Mouse (Mus musculus) lung, embryonic 15.5 days (tissue): ENCODE measurements around the gene Tdrkh. TPM values are rescaled to one million over a fixed set of nuclear protein-coding genes. Genes with fewer than 3 reads are reported as not detected.
A peak's percentile ranks its signal among the peaks of the same experiment; 100 is the strongest.

ENCODE experiments used
- ATAC-seq: fragments of 200-750 bp; cut with Nextera tagmentation; 2 replicates; pipeline ENCODE4 v1.8.0; 2017; ENCODE audit warnings: moderate number of reproducible peaks, borderline replicate concordance; ENCODE audit not compliant: low FRiP score, low TSS enrichment; ENCODE audit errors: extremely low read depth
- H3K27ac ChIP-seq: fragments of 300-500 bp; sonication (generic); 2 replicates; pipeline ENCODE4 v1.5.1; 2015; ENCODE audit warnings: moderate library complexity, mild to moderate bottlenecking, inconsistent platforms
- H3K27me3 ChIP-seq: fragments of 300-500 bp; sonication (generic); 2 replicates; pipeline ENCODE4 v1.6.1; 2015; ENCODE audit warnings: inconsistent platforms
- H3K36me3 ChIP-seq: fragments of 300-500 bp; sonication (generic); 2 replicates; pipeline ENCODE4 v1.6.1; 2015; ENCODE audit warnings: inconsistent platforms
- H3K4me1 ChIP-seq: fragments of 300-500 bp; sonication (generic); 2 replicates; pipeline ENCODE4 v1.6.1; 2015; ENCODE audit warnings: inconsistent platforms
- H3K4me2 ChIP-seq: fragments of 300-500 bp; sonication (generic); 2 replicates; pipeline ENCODE4 v1.6.1; 2015; ENCODE audit warnings: inconsistent platforms, mild to moderate bottlenecking, moderate library complexity
- H3K4me3 ChIP-seq: fragments of 300-500 bp; sonication (generic); 2 replicates; pipeline ENCODE4 v1.5.1; 2015; ENCODE audit warnings: mild to moderate bottlenecking, inconsistent platforms
- H3K9ac ChIP-seq: fragments of 300-500 bp; sonication (generic); 2 replicates; pipeline ENCODE4 v1.6.1; 2015; ENCODE audit warnings: inconsistent platforms
- H3K9me3 ChIP-seq: fragments of 300-500 bp; sonication (generic); 2 replicates; pipeline ENCODE4 v1.6.1; 2016; ENCODE audit warnings: inconsistent platforms
- WGBS: fragments of 180-500 bp; shearing (Covaris S2); methylation state at CpG from one replicate; pipeline ENCODE4 v1.1.7; 2015; 5-methylcytosine and 5-hydroxymethylcytosine counted together
- polyA plus RNA-seq: library from polyadenylated mRNA; unstranded; fragments of >200 nt; fragmentation: Nextera tagmentation; extraction: Ambion mirVana; gene quantifications from 2 replicates; pipeline ENCODE4 v1.2.1, GENCODE M21; 2015

The Tdrkh gene
- polyA plus RNA-seq, 1 experiment from 2014 or later, result 11.7 TPM

DNA sequence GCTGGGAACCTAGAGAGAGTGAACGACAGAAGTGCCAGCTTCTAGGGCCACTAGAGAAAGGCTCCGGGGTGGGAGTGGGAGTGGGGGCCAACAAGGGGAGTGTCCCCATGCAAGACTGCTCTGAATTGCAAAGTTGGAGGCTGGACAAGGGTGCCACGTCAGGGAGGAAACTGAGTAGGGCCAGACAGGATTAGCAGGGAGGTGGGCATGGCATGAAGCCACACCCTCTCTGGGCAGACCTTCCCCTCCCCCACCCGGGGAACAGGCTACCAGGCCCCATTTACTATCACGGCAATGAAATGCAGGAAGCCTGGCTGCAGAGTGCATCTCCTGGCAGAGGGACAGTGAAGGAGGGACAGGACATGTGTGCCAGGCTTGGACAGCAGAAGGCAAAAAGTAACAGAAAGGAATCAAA lies 39.5 kb upstream of the Tdrkh start:
- Histone ChIP-seq H3K9ac (0 out of 2 replicates have a peak overlapping the region, but pooled peaks have one; percentile 13), H3K4me1 (peaks cover 25% of the 10 kb centered on the region), H3K4me3 (peak overlapping the region; percentile 32), H3K27me3 (no peaks in the 10 kb centered on the region), H3K36me3 (no peaks in the 10 kb centered on the region), H3K27ac (peak overlapping the region; percentile 88), H3K4me2 (peak overlapping the region; percentile 53), H3K9me3 (no peaks in the 10 kb centered on the region)
- peak; percentile 62 for ATAC-seq
- whole genome bisulfite sequencing, result 3% methylated on average over 4 of the region's 5 CpGs

DNA sequence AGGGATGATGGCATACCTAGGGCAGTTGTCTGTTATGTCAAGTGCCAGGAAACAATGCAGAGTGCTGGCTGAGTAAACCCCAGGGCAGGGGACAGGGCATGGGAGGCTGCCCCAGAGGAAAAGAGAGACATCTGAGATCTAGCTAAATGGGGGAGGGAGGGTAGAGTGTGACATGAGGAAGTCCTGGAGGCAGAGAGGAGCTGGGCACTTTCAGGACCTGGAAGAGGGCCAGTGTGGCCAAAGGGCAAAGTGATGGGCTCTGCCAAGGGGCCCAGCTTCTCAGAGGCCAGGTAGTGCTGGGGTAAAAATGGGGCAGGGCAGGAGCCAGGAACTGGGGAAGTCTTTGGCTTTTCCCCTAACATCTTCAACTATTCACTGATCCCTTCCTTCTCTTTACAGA lies 38.4 kb upstream of the Tdrkh start:
- Histone ChIP-seq H3K9ac (no peak overlapping the region), H3K4me1 (peaks cover 25% of the 10 kb centered on the region), H3K4me2 (no peak overlapping the region), H3K9me3 (no peaks in the 10 kb centered on the region), H3K27me3 (no peaks in the 10 kb centered on the region), H3K4me3 (no peak overlapping the region), H3K36me3 (no peaks in the 10 kb centered on the region), H3K27ac (no peak overlapping the region)
- ATAC-seq, result no peak

DNA sequence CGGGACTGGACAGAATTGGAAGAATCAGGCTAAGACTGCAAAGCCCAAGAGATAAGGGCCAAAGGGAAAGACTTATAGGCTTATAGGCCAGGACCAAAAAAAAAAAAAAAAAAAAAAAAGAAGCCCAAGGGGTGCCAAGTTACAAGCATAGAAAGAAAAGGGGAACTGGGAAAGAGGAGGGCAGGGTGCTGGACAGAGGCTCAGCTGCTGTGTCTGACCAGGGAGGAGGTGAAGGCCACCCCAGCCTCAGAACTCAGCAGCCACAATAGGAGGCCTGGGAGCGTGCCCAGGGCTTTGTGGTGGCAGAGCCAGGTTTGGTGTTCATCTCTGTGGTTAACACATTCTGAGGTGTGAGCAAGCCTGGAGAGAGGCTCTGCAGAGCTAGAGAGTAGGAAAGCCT lies 37.9 kb upstream of the Tdrkh start:
- no peaks in the 10 kb centered on the region for H3K36me3 ChIP-seq
- no peaks in the 10 kb centered on the region for H3K27me3 ChIP-seq
- no peak overlapping the region for H3K4me3 ChIP-seq
- H3K27ac ChIP-seq, result no peak overlapping the region
- no peak for ATAC-seq
- no peaks in the 10 kb centered on the region for H3K9me3 ChIP-seq
- no peak overlapping the region for H3K4me2 ChIP-seq
- H3K9ac ChIP-seq, result no peak overlapping the region
- H3K4me1 ChIP-seq, result peaks cover 25% of the 10 kb centered on the region
- 69% methylated on average over 2 of the region's 2 CpGs for WGBS

DNA sequence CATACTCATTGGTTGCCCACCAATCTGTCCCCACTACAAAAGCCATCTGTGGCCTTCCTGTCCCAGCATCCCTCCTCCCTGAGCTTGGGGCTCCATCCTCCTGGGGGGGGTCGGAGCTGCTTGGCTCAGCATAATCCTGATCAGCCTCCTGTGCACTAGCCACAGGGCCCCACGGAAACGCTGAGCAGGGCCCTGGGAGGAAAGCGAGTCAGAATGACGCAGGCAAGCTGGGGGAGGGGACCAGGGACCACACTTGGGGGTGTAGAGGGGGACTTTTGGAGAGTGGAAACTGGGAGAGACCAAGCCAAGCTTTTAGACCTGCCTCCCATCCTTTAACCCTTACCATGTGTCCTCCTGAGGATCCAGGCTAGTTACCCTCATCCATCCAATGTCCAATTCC lies 37.2 kb upstream of the Tdrkh start:
- Histone ChIP-seq H3K4me1 (peaks cover 25% of the 10 kb centered on the region), H3K9me3 (no peaks in the 10 kb centered on the region), H3K27ac (no peak overlapping the region), H3K9ac (no peak overlapping the region), H3K4me3 (no peak overlapping the region), H3K27me3 (no peaks in the 10 kb centered on the region), H3K4me2 (no peak overlapping the region), H3K36me3 (no peaks in the 10 kb centered on the region)
- 52% methylated on average over 5 of the region's 5 CpGs for WGBS
- no peak for ATAC-seq

DNA sequence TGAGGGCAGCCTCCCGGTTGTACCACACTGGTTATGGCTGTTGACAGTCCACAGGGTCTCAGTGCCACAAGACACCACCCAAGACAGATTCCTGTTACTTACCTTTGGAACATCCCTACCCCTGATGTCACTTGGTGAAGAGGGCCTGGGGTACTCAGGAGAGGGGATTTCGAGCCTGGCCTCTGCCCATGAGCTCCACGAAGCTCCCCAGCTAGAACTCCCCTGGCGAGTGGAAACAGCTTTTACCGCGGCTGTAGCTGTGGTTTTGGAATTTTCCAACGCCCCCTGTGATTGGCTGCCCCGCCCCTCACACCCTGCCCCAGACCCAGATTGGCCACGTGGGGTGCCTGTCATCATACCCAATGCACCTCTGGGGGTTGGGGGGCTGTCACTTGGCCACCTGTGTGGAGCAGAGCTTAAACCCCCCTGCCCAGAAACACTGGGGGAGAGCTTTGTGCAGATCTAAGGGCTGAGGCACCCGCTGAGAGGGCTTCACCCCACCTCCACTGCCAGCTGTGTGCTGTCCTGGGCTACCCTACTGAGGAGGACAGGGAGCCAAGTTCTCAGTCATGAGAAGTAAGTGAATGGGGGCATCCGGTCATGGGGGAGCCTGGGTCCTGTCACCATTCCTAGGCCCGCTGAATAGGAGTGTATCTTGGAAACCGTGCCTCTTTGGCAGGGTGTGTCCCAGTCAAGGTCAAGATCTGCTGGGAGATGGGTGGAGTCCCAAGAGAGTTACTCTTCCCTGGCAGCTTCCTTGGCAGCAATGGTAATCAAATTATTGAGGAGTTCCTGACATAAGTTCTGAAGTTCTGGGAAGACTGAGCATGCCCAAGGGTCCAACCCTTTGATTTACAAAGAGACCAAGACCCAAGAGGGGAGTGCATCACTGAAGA lies 35.8 kb upstream of the Tdrkh start:
- Histone ChIP-seq H3K9me3 (no peaks in the 10 kb centered on the region), H3K27ac (no peak overlapping the region), H3K36me3 (no peaks in the 10 kb centered on the region), H3K4me1 (peaks cover 15% of the 10 kb centered on the region), H3K4me2 (no peak overlapping the region), H3K9ac (no peak overlapping the region), H3K4me3 (no peak overlapping the region), H3K27me3 (no peaks in the 10 kb centered on the region)
- no peak for ATAC-seq
- WGBS, result 13% methylated on average over 13 of the region's 13 CpGs

DNA sequence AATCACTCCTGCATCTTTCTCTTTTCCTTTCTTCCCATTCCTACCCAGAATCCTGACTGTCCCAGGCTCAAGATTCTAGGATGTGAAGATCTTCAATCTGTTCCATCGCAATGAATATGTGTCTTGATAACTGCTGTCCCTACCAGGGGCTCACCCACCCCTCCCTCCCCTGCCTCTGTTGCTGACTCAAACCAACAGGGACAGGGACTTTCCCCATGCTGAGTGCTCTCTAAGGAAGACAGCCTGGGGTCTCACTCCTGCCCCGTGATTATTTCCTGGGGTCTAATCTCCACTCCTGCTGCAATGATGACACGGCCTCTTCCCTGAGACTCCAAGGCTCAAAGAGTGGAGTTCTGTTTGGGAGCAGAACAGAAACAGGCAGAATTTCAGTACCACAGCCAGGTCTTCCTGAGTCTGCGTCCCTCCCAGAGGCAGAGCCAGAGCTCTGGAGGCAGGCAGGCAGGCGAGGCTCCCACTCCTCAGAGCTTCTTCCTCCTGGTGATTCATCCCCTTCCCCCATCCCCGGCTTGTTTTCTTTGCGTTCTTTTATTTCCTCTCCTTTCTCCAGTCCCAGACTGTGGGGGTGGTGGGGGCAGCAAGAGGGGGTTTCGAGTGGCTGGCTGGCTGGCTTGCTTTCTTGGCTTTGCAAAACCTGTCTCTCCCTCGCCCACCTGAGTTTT lies 33.1 kb upstream of the Tdrkh start:
- Histone ChIP-seq H3K9ac (no peak overlapping the region), H3K27ac (no peak overlapping the region), H3K4me1 (no peaks in the 10 kb centered on the region), H3K9me3 (no peaks in the 10 kb centered on the region), H3K27me3 (no peaks in the 10 kb centered on the region), H3K4me3 (no peak overlapping the region), H3K4me2 (no peak overlapping the region), H3K36me3 (no peaks in the 10 kb centered on the region)
- no peak for ATAC-seq
- 26% methylated on average over 9 of the region's 9 CpGs for WGBS

DNA sequence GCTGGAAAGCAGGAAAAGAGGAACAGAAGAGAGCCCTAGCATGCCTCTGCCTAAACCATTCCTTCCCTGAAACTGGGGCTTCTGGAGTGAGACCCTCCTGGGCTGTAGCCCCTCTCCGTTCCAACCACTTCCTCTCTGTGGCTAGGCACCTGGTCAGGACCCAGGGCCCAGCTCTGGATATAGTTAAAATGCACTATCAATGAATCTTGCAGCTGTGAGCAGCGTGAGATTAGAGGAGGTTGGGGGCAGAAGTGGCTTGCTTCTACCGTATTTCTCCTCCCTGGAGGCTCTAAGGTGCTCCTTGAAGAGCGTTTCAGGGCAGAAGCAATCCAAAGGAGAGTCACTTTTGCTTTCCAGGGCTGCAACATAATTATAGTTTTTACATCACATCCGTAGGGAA lies 30.8 kb upstream of the Tdrkh start:
- H3K36me3 ChIP-seq, result no peaks in the 10 kb centered on the region
- no peak for ATAC-seq
- WGBS, result 60% methylated on average over 5 of the region's 5 CpGs
- H3K4me3 ChIP-seq, result no peak overlapping the region
- H3K27ac ChIP-seq, result no peak overlapping the region
- no peaks in the 10 kb centered on the region for H3K27me3 ChIP-seq
- no peaks in the 10 kb centered on the region for H3K4me1 ChIP-seq
- no peaks in the 10 kb centered on the region for H3K9me3 ChIP-seq
- H3K9ac ChIP-seq, result no peak overlapping the region
- no peak overlapping the region for H3K4me2 ChIP-seq

DNA sequence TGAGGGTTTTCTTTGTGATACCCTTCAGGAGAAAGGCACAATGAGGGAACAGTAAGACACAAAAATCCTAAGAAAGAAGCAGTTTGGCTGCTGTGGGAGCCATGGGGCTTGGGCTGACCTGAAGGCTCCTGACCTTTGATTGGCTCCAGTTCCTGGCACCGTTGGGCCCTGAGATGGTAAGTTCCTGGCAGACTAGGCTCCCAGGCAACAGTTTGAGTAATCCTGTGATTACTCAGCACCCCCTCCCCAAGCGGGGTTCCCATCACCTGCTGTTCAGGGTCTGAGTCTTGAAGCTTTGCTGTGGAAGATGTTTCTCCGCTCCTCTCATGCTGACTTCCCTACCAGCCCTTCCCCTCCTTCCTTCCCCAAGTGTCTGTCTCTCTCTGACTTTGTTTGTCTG lies 29.6 kb upstream of the Tdrkh start:
- H3K36me3 ChIP-seq, result no peaks in the 10 kb centered on the region
- WGBS, result 45% methylated on average over 3 of the region's 3 CpGs
- ATAC-seq, result no peak

DNA sequence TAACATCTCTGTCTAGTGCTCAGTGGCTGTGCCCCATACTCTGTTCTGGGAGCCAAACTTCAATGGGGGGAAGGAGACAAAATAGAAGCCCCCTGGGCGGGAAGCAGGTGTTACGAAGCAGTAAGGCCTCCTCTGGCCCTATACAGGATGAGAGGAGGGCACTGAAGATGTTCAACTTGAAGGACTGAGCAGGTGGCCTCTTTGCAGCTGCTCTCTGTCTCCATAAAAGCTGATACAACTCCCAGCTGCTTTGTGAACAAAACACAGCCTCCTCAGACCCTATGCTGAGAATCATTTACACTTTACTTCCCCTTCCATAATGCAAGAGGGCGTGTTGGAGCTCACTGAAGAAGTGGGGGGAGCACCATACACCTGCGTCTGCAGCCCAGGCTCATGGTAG lies 26.4 kb upstream of the Tdrkh start:
- ATAC-seq, result no peak; the same call in 1 of the 2 replicates
- no peaks in the 10 kb centered on the region for H3K9me3 ChIP-seq
- H3K4me3 ChIP-seq, result no peak overlapping the region
- H3K4me1 ChIP-seq, result no peaks in the 10 kb centered on the region
- no peaks in the 10 kb centered on the region for H3K27me3 ChIP-seq
- no peak overlapping the region for H3K27ac ChIP-seq
- H3K36me3 ChIP-seq, result no peaks in the 10 kb centered on the region
- no peak overlapping the region for H3K4me2 ChIP-seq
- H3K9ac ChIP-seq, result no peak overlapping the region
- WGBS, result 64% methylated on average over 4 of the region's 4 CpGs

More for the DNA sequence above, 29.6 kb upstream of the Tdrkh start:
- Histone ChIP-seq H3K9ac (no peak overlapping the region), H3K27me3 (no peaks in the 10 kb centered on the region), H3K27ac (no peak overlapping the region), H3K9me3 (no peaks in the 10 kb centered on the region), H3K4me3 (no peak overlapping the region), H3K4me1 (no peaks in the 10 kb centered on the region), H3K4me2 (no peak overlapping the region)

DNA sequence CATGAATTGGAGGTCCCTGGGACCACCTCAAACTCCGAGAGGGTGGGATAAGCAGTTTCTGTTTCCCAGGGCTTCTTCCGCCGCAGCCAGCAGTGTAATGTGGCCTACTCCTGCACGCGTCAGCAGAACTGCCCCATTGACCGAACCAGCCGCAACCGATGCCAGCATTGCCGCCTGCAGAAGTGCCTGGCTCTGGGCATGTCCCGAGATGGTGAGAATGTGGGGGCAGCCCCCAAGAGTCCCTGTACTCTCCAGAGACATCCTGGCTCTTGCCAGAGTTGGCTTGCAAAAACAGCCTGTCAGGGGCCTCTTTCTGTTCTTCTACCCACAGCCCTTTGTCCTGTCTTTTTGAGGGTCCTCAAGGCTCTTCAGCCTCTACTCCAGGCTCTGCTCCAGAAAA lies 25.7 kb upstream of the Tdrkh start:
- Histone ChIP-seq H3K4me3 (no peak overlapping the region), H3K9ac (no peak overlapping the region), H3K4me1 (no peaks in the 10 kb centered on the region), H3K4me2 (no peak overlapping the region), H3K36me3 (no peaks in the 10 kb centered on the region), H3K27me3 (no peaks in the 10 kb centered on the region), H3K9me3 (no peaks in the 10 kb centered on the region), H3K27ac (no peak overlapping the region)
- no peak for ATAC-seq
- WGBS, result 87% methylated on average over 10 of the region's 10 CpGs

DNA sequence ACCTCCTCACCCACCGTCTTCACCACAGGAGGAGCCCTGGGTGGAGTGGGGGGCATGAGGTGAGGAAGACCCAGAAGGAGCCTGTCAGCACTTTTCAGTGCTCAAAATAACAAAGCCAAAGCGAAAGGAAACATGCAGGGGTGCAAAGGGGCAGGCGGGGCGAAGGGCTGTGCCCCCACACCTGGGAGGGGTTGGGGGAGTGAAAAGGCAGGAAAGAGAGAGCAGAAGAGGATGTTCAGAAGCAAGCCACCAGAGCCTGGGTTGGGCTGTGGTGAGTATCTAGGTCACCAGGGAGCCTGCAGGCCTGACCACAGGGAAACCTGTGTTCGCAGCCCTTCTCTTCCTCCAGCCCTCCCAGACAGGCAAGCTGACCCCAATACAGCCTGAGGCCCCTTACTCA lies 25.0 kb upstream of the Tdrkh start:
- Histone ChIP-seq H3K4me3 (no peak overlapping the region), H3K36me3 (no peaks in the 10 kb centered on the region), H3K9me3 (no peaks in the 10 kb centered on the region), H3K4me2 (no peak overlapping the region), H3K9ac (no peak overlapping the region), H3K27ac (no peak overlapping the region), H3K27me3 (no peaks in the 10 kb centered on the region), H3K4me1 (no peaks in the 10 kb centered on the region)
- WGBS, result 66% methylated on average over 5 of the region's 5 CpGs
- ATAC-seq, result no peak

DNA sequence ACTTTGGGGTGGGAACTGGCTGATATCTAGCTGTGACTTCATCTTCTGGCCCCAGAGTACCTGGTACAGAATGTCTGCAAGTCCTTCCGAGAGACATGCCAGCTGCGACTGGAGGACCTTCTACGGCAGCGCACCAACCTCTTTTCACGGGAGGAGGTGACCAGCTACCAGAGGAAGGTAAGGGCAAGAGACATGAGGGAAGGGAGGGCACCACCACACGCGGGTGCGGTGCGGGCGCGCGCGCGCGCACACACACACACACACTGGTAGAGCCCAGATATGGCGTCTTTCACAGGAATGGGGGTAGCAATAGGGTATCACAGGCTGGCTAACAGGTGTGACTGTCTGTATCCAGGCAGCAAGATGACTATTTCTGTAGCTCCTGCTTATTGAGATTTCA lies 23.7 kb upstream of the Tdrkh start:
- H3K4me3 ChIP-seq, result no peak overlapping the region
- ATAC-seq, result no peak
- no peaks in the 10 kb centered on the region for H3K27me3 ChIP-seq
- H3K36me3 ChIP-seq, result no peaks in the 10 kb centered on the region
- no peak overlapping the region for H3K27ac ChIP-seq
- H3K4me1 ChIP-seq, result no peaks in the 10 kb centered on the region
- WGBS, result 92% methylated on average over 16 of the region's 16 CpGs
- no peak overlapping the region for H3K4me2 ChIP-seq
- no peaks in the 10 kb centered on the region for H3K9me3 ChIP-seq
- H3K9ac ChIP-seq, result no peak overlapping the region
